Mouse (Mus musculus): ENCODE data around the gene Gm12394. TPM values are rescaled to one million over a fixed set of nuclear protein-coding genes. Genes with fewer than 3 reads are reported as not detected.
"Not testable (repeated sequence)": the region's sequence is repeated elsewhere in the genome, so short reads cannot be mapped to it uniquely, and the experiment has no call there.

Gm12394 gene
- polyA plus RNA-seq, 2 experiments = 0.01 to 0.21 TPM

GRCm38 (mm10) chr4:42773893-42774292 is 82.7 kb downstream of the Gm12394 start, which contains the start of gene Ccl21a:
TSS of gene Ccl21a (minus strand) at chr4:42773993.
- not testable (repeated sequence) for H3K9me3 ChIP-seq (ENCODE audit: control insufficient read depth, low read length); H3K4me2 ChIP-seq (replicated peaks; ENCODE audit: low read depth, low read length, severe bottlenecking); ATAC-seq (ENCODE audit: low FRiP score, low read depth); H3K4me1 ChIP-seq (ENCODE audit: control insufficient read depth, insufficient read depth, low read length); H3K27ac ChIP-seq (replicated peaks; ENCODE audit: low read depth, low read length); H3K27me3 ChIP-seq (ENCODE audit: control insufficient read depth, insufficient read depth, low read length); H3K9ac ChIP-seq (ENCODE audit: low read depth, low read length, severe bottlenecking); H3K4me3 ChIP-seq (replicated peaks; ENCODE audit: low read length); H3K36me3 ChIP-seq (ENCODE audit: control insufficient read depth, insufficient read depth, low read length); DNase-seq (ENCODE audit: low spot score)
- WGBS = no CpG with 5 or more reads among the region's 5 CpGs

GRCm38 (mm10) chr4:42756477-42756876 is 100.1 kb downstream of the Gm12394 start, which contains the start of gene Ccl19:
TSS of gene Ccl19 (minus strand) at chr4:42756577.
- WGBS = no CpG with 5 or more reads among the region's 6 CpGs
- DNase-seq (ENCODE audit: low spot score); H3K4me1 ChIP-seq (ENCODE audit: control insufficient read depth, insufficient read depth, low read length); H3K27me3 ChIP-seq (ENCODE audit: control insufficient read depth, insufficient read depth, low read length); H3K9ac ChIP-seq (ENCODE audit: low read depth, low read length, severe bottlenecking); H3K36me3 ChIP-seq (ENCODE audit: control insufficient read depth, insufficient read depth, low read length); ATAC-seq (ENCODE audit: low FRiP score, low read depth); H3K27ac ChIP-seq (replicated peaks; ENCODE audit: low read depth, low read length); H3K9me3 ChIP-seq (ENCODE audit: control insufficient read depth, low read length); H3K4me3 ChIP-seq (replicated peaks; ENCODE audit: low read length); H3K4me2 ChIP-seq (replicated peaks; ENCODE audit: low read depth, low read length, severe bottlenecking): not testable (repeated sequence)

- not testable (repeated sequence) for H3K9me3 ChIP-seq (ENCODE audit: control insufficient read depth, low read length); H3K4me3 ChIP-seq (replicated peaks; ENCODE audit: low read length); H3K27ac ChIP-seq (replicated peaks; ENCODE audit: low read depth, low read length); DNase-seq (ENCODE audit: low spot score); H3K4me2 ChIP-seq (replicated peaks; ENCODE audit: low read depth, low read length, severe bottlenecking); H3K27me3 ChIP-seq (ENCODE audit: control insufficient read depth, insufficient read depth, low read length); H3K4me1 ChIP-seq (ENCODE audit: control insufficient read depth, insufficient read depth, low read length); H3K9ac ChIP-seq (ENCODE audit: low read depth, low read length, severe bottlenecking); H3K36me3 ChIP-seq (ENCODE audit: control insufficient read depth, insufficient read depth, low read length); ATAC-seq (ENCODE audit: low FRiP score, low read depth)
- no CpG with 5 or more reads among the region's 13 CpGs for WGBS
Measured at GRCm38 (mm10) chr4:42735245-42735644, 121.3 kb downstream of the Gm12394 start, which contains the start of gene 4930578G10Rik. TSS of gene 4930578G10Rik (plus strand) at chr4:42735545.

Other genes starting within 250 kb of the Gm12394 start
- 0.57 TPM in 1 of 2 replicates, not detected in the other for gene Gm10591, start 244.6 kb downstream of the Gm12394 start, polyA plus RNA-seq (2012; rRNA removed)
- gene Gm10591, start 244.6 kb downstream of the Gm12394 start, polyA plus RNA-seq (2014; fragmentation: Nextera tagmentation; extraction: Ambion mirVana) = 1.4 TPM in 1 of 2 replicates, not detected in the other
- gene Gm2564, start 227.1 kb downstream of the Gm12394 start, polyA plus RNA-seq (2012; rRNA removed) = 0.16 and 0.36 TPM in 2 replicates
- 0.37 TPM in 1 of 2 replicates, not detected in the other for gene Gm2564, start 227.1 kb downstream of the Gm12394 start, polyA plus RNA-seq (2014; fragmentation: Nextera tagmentation; extraction: Ambion mirVana)
- 0.59 TPM in 1 of 2 replicates, not detected in the other for gene Ccl27b, start 201.5 kb downstream of the Gm12394 start, polyA plus RNA-seq (2012; rRNA removed)
- gene Ccl27b, start 201.5 kb downstream of the Gm12394 start, polyA plus RNA-seq (2014; fragmentation: Nextera tagmentation; extraction: Ambion mirVana) = not detected in 2 replicates
- 0.10 and 0.23 TPM in 2 replicates for gene Il11ra2, start 194.9 kb downstream of the Gm12394 start, polyA plus RNA-seq (2012; rRNA removed)
- gene Il11ra2, start 194.9 kb downstream of the Gm12394 start, polyA plus RNA-seq (2014; fragmentation: Nextera tagmentation; extraction: Ambion mirVana) = 0.19 TPM in 1 of 2 replicates, not detected in the other
- 0.11 and 0.14 TPM in 2 replicates for gene 4930578G10Rik, start 121.2 kb downstream of the Gm12394 start, polyA plus RNA-seq (2012; rRNA removed)
- gene 4930578G10Rik, start 121.2 kb downstream of the Gm12394 start, polyA plus RNA-seq (2014; fragmentation: Nextera tagmentation; extraction: Ambion mirVana) = 0.33 TPM in 1 of 2 replicates, not detected in the other
- gene Ccl19, start 100.2 kb downstream of the Gm12394 start, polyA plus RNA-seq (2012; rRNA removed) = not detected in 2 replicates
- not detected in 2 replicates for gene Ccl19, start 100.2 kb downstream of the Gm12394 start, polyA plus RNA-seq (2014; fragmentation: Nextera tagmentation; extraction: Ambion mirVana)
- gene Ccl21a, start 82.8 kb downstream of the Gm12394 start, polyA plus RNA-seq (2012; rRNA removed) = 28.7 and 29.5 TPM in 2 replicates
- gene Ccl21a, start 82.8 kb downstream of the Gm12394 start, polyA plus RNA-seq (2014; fragmentation: Nextera tagmentation; extraction: Ambion mirVana) = 60.6 and 72.6 TPM in 2 replicates
- not detected in 2 replicates for gene Fam205a1, start 2.9 kb downstream of the Gm12394 start, polyA plus RNA-seq (2012; rRNA removed)
- gene Fam205a1, start 2.9 kb downstream of the Gm12394 start, polyA plus RNA-seq (2014; fragmentation: Nextera tagmentation; extraction: Ambion mirVana) = 0.06 TPM in 2 replicates
- not detected in 2 replicates for gene Fam205c, start 17.5 kb upstream of the Gm12394 start, polyA plus RNA-seq (2012; rRNA removed)
- gene Fam205c, start 17.5 kb upstream of the Gm12394 start, polyA plus RNA-seq (2014; fragmentation: Nextera tagmentation; extraction: Ambion mirVana) = 0.55 TPM in 1 of 2 replicates, not detected in the other
- 2.4 and 2.7 TPM in 2 replicates for gene Phf24, start 59.9 kb upstream of the Gm12394 start, polyA plus RNA-seq (2012; rRNA removed)
- 1.1 and 1.2 TPM in 2 replicates for gene Phf24, start 59.9 kb upstream of the Gm12394 start, polyA plus RNA-seq (2014; fragmentation: Nextera tagmentation; extraction: Ambion mirVana)
- 16.9 and 17.4 TPM in 2 replicates for gene Dnajb5, start 93.0 kb upstream of the Gm12394 start, polyA plus RNA-seq (2012; rRNA removed)
- 7.4 and 7.6 TPM in 2 replicates for gene Dnajb5, start 93.0 kb upstream of the Gm12394 start, polyA plus RNA-seq (2014; fragmentation: Nextera tagmentation; extraction: Ambion mirVana)
- gene 1700022I11Rik, start 112.8 kb upstream of the Gm12394 start, polyA plus RNA-seq (2012; rRNA removed) = not detected in 2 replicates
- gene 1700022I11Rik, start 112.8 kb upstream of the Gm12394 start, polyA plus RNA-seq (2014; fragmentation: Nextera tagmentation; extraction: Ambion mirVana) = 0.45 and 0.48 TPM in 2 replicates
- 194 and 248 TPM in 2 replicates for gene Vcp, start 143.7 kb upstream of the Gm12394 start, polyA plus RNA-seq (2012; rRNA removed)
- gene Vcp, start 143.7 kb upstream of the Gm12394 start, polyA plus RNA-seq (2014; fragmentation: Nextera tagmentation; extraction: Ambion mirVana) = 468 and 501 TPM in 2 replicates
- 31.3 and 33.6 TPM in 2 replicates for gene Fancg, start 153.7 kb upstream of the Gm12394 start, polyA plus RNA-seq (2012; rRNA removed)
- gene Fancg, start 153.7 kb upstream of the Gm12394 start, polyA plus RNA-seq (2014; fragmentation: Nextera tagmentation; extraction: Ambion mirVana) = 20.1 and 20.4 TPM in 2 replicates
- gene Pigo, start 169.0 kb upstream of the Gm12394 start, polyA plus RNA-seq (2012; rRNA removed) = 33.4 and 44.3 TPM in 2 replicates
- 17.6 and 22.1 TPM in 2 replicates for gene Pigo, start 169.0 kb upstream of the Gm12394 start, polyA plus RNA-seq (2014; fragmentation: Nextera tagmentation; extraction: Ambion mirVana)
- gene Stoml2, start 174.9 kb upstream of the Gm12394 start, polyA plus RNA-seq (2012; rRNA removed) = 156 and 171 TPM in 2 replicates
- gene Stoml2, start 174.9 kb upstream of the Gm12394 start, polyA plus RNA-seq (2014; fragmentation: Nextera tagmentation; extraction: Ambion mirVana) = 316 and 318 TPM in 2 replicates
- gene Fam214b, start 189.4 kb upstream of the Gm12394 start, polyA plus RNA-seq (2012; rRNA removed) = 22.1 and 24.1 TPM in 2 replicates
- 9.5 and 11.6 TPM in 2 replicates for gene Fam214b, start 189.4 kb upstream of the Gm12394 start, polyA plus RNA-seq (2014; fragmentation: Nextera tagmentation; extraction: Ambion mirVana)
- 6.7 and 7.2 TPM in 2 replicates for gene Unc13b, start 202.2 kb upstream of the Gm12394 start, polyA plus RNA-seq (2012; rRNA removed)
- 2.4 and 2.5 TPM in 2 replicates for gene Unc13b, start 202.2 kb upstream of the Gm12394 start, polyA plus RNA-seq (2014; fragmentation: Nextera tagmentation; extraction: Ambion mirVana)

All from limb, embryonic 14.5 days (tissue).